Mouse (Mus musculus): Measurements from ENCODE around the gene Mesp2. TPM values are rescaled to one million over a fixed set of nuclear protein-coding genes. Genes with fewer than 3 reads are reported as not detected.

The Mesp2 gene
- polyA plus RNA-seq, 1 experiment, result not detected

GRCm38 (mm10) chr7:79860811-79861210 lies 50.3 kb downstream of the Mesp2 start, which contains the start of gene Anpep:
Anpep (minus strand) TSS chr7:79861059.
- no peak for TF ChIP-seq CTCF (IDR thresholded peaks at IDR 0.05; ENCODE audit: control insufficient read depth, insufficient read depth, low read length)
- no peak within 1 kb of the TSS for H3K4me3 ChIP-seq (replicated peaks; ENCODE audit: control insufficient read depth, low read depth, low read length)
- no peak within 1 kb of the TSS for H3K27ac ChIP-seq (ENCODE audit: control insufficient read depth, insufficient read depth, low read depth, low read length, poor library complexity)
- no peaks in the 10 kb centered on the region for H3K4me1 ChIP-seq (ENCODE audit: control insufficient read depth, insufficient read depth, low read length)
- WGBS, result 86% methylated on average over 9 of the region's 9 CpGs

DNA sequence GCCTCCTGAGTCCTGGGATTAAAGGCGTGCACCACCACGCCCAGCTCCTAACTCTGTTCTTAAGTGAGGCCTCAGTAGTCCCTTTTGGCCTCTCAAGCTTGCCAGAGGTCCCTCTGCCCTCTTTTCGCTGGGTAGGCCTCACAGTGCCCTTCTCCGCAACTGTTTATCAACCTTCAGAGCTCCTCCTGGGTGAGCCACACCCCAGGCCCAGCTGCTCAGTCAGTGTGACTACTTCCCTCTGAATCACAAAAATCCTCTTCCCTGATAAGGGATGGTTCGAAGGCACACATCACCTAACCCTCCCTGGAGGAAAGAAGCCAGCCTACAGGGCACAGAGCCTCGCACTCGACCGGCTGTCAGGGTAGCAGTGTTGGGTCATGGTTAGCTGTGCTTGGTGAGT lies 51.3 kb downstream of the Mesp2 start:
- Histone ChIP-seq H3K27ac (ENCODE audit: control insufficient read depth, insufficient read depth, low read depth, low read length, poor library complexity) (no peak overlapping the region), H3K4me3 (replicated peaks; ENCODE audit: control insufficient read depth, low read depth, low read length) (no peak overlapping the region), H3K4me1 (ENCODE audit: control insufficient read depth, insufficient read depth, low read length) (no peaks in the 10 kb centered on the region)
- 76% methylated on average over 8 of the region's 8 CpGs for WGBS
- TF ChIP-seq POLR2A (IDR thresholded peaks at IDR 0.05; ENCODE audit: borderline replicate concordance, control insufficient read depth, low read depth, low read length), result no peak
- TF ChIP-seq CTCF (IDR thresholded peaks at IDR 0.05; ENCODE audit: control insufficient read depth, insufficient read depth, low read length), result no peak

Other genes with a start within 250 kb of the Mesp2 start
- not detected in 2 replicates for gene Rhcg, start 193.1 kb upstream of the Mesp2 start, polyA plus RNA-seq (2011; ENCODE audit: insufficient read depth, insufficient read length, low replicate concordance, missing spikeins)
- gene Ticrr, start 150.5 kb upstream of the Mesp2 start, polyA plus RNA-seq (2011; ENCODE audit: insufficient read depth, insufficient read length, low replicate concordance, missing spikeins), result 6.0 and 13.8 TPM in 2 replicates
- 0.29 and 1.00 TPM in 2 replicates for gene Kif7, start 95.0 kb upstream of the Mesp2 start, polyA plus RNA-seq (2011; ENCODE audit: insufficient read depth, insufficient read length, low replicate concordance, missing spikeins)
- 2.3 TPM in 1 of 2 replicates, not detected in the other for gene Plin1, start 77.8 kb upstream of the Mesp2 start, polyA plus RNA-seq (2011; ENCODE audit: insufficient read depth, insufficient read length, low replicate concordance, missing spikeins)
- gene Pex11a, start 67.6 kb upstream of the Mesp2 start, polyA plus RNA-seq (2011; ENCODE audit: insufficient read depth, insufficient read length, low replicate concordance, missing spikeins), result 3.4 and 4.9 TPM in 2 replicates
- gene Wdr93, start 67.6 kb upstream of the Mesp2 start, polyA plus RNA-seq (2011; ENCODE audit: insufficient read depth, insufficient read length, low replicate concordance, missing spikeins), result not detected in 2 replicates
- not detected in 2 replicates for gene Mesp1, start 16.9 kb upstream of the Mesp2 start, polyA plus RNA-seq (2011; ENCODE audit: insufficient read depth, insufficient read length, low replicate concordance, missing spikeins)
- gene Anpep, start 50.3 kb downstream of the Mesp2 start, polyA plus RNA-seq (2011; ENCODE audit: insufficient read depth, insufficient read length, low replicate concordance, missing spikeins), result 1.0 and 1.2 TPM in 2 replicates
- 9.0 and 14.5 TPM in 2 replicates for gene Ap3s2, start 109.9 kb downstream of the Mesp2 start, polyA plus RNA-seq (2011; ENCODE audit: insufficient read depth, insufficient read length, low replicate concordance, missing spikeins)
- gene Arpin, start 124.6 kb downstream of the Mesp2 start, polyA plus RNA-seq (2011; ENCODE audit: insufficient read depth, insufficient read length, low replicate concordance, missing spikeins), result 0.84 and 2.4 TPM in 2 replicates
- 12.5 and 28.1 TPM in 2 replicates for gene Zfp710, start 214.1 kb downstream of the Mesp2 start, polyA plus RNA-seq (2011; ENCODE audit: insufficient read depth, insufficient read length, low replicate concordance, missing spikeins)

All from bone marrow, adult 2 months (tissue).